Mouse (Mus musculus) right cerebral cortex, adult 18-20 months (tissue): ENCODE data around the gene Spc24.
A peak's percentile ranks its signal among the peaks of the same experiment; 100 is the strongest.
"Not testable (repeated sequence)": the region's sequence is repeated elsewhere in the genome, so short reads cannot be mapped to it uniquely, and the experiment has no call there.

Source experiments
- DNase-seq: peaks from one replicate; pipeline ENCODE4 v3.0.0; 2022; ENCODE audit warnings: mixed read lengths

The Spc24 gene

GRCm38 (mm10) chr9:21760155-21761088, at the start of gene Spc24:
TSS of gene Spc24 (minus strand) at chr9:21760303.
- peak; percentile 95 for DNase-seq

- no peak for DNase-seq
Measured at GRCm38 (mm10) chr9:21808561-21808960, 48.5 kb upstream of the Spc24 start.

GRCm38 (mm10) chr9:21806976-21807375, 46.9 kb upstream of the Spc24 start:
- no peak for DNase-seq

GRCm38 (mm10) chr9:21806363-21806762, 46.3 kb upstream of the Spc24 start:
- DNase-seq = no peak

GRCm38 (mm10) chr9:21803986-21804644, 44.0 kb upstream of the Spc24 start:
- peak; percentile 91 for DNase-seq

GRCm38 (mm10) chr9:21801591-21801990, 41.5 kb upstream of the Spc24 start:
- no peak for DNase-seq

- DNase-seq = no peak
Measured at GRCm38 (mm10) chr9:21801121-21801520, 41.0 kb upstream of the Spc24 start.

GRCm38 (mm10) chr9:21799010-21799350, 38.9 kb upstream of the Spc24 start:
- no peak for DNase-seq

GRCm38 (mm10) chr9:21798345-21799009, 38.4 kb upstream of the Spc24 start, which contains the start of gene Kank2:
TSS of gene Kank2 (minus strand) at chr9:21798744.
- peak; percentile 61 for DNase-seq

GRCm38 (mm10) chr9:21797921-21798344, 37.8 kb upstream of the Spc24 start:
- DNase-seq = no peak

- no peak for DNase-seq
Measured at GRCm38 (mm10) chr9:21796919-21797318, 36.8 kb upstream of the Spc24 start.

GRCm38 (mm10) chr9:21796259-21796658, 36.2 kb upstream of the Spc24 start:
- no peak for DNase-seq

GRCm38 (mm10) chr9:21795579-21795978, 35.5 kb upstream of the Spc24 start:
- DNase-seq = no peak

- DNase-seq = no peak
Measured at GRCm38 (mm10) chr9:21794925-21795324, 34.8 kb upstream of the Spc24 start.

- no peak for DNase-seq
Measured at GRCm38 (mm10) chr9:21794344-21794834, 34.3 kb upstream of the Spc24 start.

GRCm38 (mm10) chr9:21793507-21793906, 33.4 kb upstream of the Spc24 start:
- DNase-seq = not testable (repeated sequence)

GRCm38 (mm10) chr9:21792644-21793043, 32.5 kb upstream of the Spc24 start:
- peak; percentile 75 for DNase-seq

- no peak for DNase-seq
Measured at GRCm38 (mm10) chr9:21791861-21792260, 31.8 kb upstream of the Spc24 start.

GRCm38 (mm10) chr9:21788234-21788633, 28.1 kb upstream of the Spc24 start:
- no peak for DNase-seq

- no peak for DNase-seq
Measured at GRCm38 (mm10) chr9:21787654-21788053, 27.6 kb upstream of the Spc24 start.

- peak; percentile 65 for DNase-seq
Measured at GRCm38 (mm10) chr9:21786906-21787305, 26.8 kb upstream of the Spc24 start.

- not testable (repeated sequence) for DNase-seq
Measured at GRCm38 (mm10) chr9:21786309-21786708, 26.2 kb upstream of the Spc24 start.
